Mouse (Mus musculus) CH12F3 (cell line): ENCODE data around the gene Fermt3.

Source experiments
- in situ Hi-C: fragments of 300-500 bp; cut with MboI; formaldehyde crosslinking; loops from 2 replicates; pipeline ENCODE4 v1.14.3; 2020; ENCODE audit warnings: low sequenced_read_pairs

Gene Fermt3

DNA sequence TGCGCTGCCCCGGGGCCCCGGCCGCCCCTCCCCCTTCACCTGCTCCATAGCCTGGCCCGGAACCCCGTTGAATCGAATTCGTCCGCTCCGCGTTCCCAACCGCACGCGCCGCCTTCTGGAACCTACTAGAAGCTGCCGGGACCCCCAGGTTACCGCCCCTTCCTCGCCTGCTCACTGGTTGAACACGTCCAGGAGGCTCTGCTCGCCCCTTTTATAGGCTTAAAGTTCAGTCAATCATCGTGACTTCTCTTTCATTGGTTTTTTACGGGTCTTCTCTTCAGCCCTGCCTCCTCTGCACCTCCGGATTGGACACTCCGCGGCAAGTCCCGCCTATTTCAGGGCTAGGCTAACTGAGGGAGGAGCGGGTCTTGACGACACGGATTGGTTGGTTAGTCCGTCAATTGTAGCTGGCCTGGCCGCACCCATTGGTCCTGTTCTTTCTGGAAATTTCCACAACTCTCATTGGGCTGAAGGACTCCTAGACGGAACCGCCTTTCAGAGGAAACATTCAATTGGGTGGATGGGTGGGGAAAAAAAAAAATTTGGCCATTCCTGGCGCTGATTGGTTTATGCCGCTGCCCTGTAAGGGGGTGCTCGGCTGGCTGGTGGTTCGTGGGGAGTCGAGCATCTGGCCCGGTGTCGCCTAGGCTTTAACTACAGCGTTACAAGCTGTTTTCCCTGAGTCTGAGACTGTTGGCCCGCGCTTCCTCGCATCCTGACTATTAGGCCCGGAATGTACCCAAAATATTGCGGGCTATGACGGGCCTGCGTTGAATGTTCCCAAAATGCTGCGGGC lies 20.8 kb upstream of the Fermt3 start, which contains the start of gene Stip1:
Gene Stip1, minus strand, starts transcription at position 127 of the 796 bp plus-strand sequence.
- in situ Hi-C loops, result no loop called here

DNA sequence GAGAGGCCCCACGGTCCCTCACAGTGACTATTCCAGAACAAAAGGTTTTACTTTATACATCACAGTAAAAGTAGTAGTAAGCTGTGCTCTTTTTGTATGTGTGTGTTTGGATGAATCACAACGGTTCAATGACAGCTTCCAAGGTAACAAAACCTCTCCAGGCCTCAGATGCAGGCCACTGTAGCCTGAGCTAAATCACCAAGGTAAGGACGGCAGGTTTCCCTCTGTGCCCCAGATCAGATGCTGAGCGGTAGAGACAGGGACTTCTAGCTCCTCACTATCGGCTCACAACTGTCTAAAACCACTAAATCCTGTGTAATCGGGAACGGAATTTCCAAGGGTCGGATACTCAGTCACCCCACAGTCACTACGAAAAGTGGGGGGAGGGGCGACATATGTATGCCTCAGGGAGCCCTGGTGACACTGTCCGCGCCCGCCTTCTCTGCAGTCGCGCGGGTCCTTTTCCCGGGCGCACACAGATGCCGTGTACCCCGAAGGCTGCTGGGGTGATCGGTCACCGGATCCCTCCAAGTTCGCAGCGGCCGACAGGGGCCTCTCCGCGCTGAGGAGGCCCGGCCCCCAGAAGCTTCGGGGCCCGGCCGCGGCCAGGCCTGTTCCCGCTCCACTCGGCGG lies 19.9 kb upstream of the Fermt3 start:
- in situ Hi-C loops, result no loop called here

DNA sequence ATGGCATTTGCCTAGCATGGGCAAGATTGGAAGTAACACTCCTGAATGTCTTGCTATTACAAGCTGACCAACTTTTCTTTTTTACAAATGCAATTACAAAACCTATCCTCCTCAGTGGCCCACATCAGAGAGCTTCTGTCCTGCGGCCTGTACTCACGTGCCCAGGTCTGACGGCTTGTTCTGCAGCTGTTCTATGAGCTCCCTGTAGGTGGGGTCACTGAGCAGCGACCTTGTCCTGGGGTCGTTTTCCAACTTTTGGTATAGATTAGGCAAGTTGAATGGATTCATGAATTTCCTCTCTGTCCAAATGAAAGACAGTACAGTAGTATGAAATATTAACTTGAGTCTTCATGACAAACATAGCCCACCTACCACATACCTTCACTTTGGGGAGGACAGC lies 14.7 kb upstream of the Fermt3 start:
- in situ Hi-C loops, result no loop called here

DNA sequence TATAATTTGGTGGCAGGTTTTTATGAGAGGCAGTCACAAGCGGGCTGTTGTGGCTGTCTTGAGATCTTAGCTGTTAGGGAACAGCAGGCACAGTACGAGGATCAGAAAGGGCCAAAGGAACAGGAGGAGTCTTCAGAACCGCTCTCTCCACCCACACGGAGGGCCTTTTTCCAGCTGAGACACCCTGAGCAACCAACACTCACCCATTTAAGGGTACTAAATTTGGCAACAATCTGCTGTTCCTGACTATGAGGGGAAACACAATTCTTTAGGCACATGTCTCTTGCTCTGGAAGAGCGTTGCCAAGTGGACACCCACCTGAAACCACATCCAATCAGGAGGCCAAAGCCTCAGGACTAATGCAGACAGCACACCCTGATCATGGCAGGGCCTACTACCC lies 10.3 kb upstream of the Fermt3 start:
- in situ Hi-C loops, result no loop called here

DNA sequence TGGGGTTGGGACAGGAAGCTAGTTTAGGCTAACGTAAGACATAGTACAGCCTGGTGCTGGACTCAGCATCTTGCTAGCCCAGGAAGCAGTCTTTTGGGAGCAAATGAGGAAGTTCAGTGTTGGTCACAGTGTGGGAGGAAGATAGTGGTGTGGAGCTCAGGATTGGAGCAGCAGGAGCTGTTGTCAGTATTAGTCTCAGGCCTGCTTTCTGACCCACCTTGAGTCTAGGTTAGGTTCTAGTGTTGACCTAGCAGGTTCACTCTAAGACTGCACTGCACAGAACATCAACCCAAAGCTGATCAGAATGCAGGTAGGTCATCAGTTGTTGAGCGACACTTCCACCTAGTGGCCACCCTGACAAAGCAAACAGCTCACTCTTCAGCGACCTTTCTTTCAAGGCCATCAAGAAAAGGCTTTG lies 964 bp upstream of the Fermt3 start:
- in situ Hi-C loops, result no loop called here

DNA sequence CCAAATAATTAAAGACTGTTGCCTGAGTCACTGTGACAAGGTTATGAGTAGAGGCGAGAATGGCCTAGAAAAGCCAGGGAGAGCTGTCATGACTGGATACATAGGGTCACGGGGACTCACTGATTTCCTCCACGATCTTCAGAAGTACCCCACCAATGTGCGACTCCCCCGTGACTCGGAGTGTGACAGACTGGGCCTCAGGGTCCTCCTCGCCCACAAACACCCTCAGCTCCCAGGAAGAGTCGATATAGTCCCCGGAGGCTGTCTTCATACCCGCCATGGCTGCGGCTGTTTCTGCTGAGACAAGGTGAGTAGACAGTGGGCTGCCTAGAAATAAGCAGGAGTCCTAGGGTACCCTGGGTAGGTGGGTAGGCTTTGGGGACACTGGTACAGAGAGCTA lies 723 bp downstream of the Fermt3 start:
- in situ Hi-C loops, result no loop called here

DNA sequence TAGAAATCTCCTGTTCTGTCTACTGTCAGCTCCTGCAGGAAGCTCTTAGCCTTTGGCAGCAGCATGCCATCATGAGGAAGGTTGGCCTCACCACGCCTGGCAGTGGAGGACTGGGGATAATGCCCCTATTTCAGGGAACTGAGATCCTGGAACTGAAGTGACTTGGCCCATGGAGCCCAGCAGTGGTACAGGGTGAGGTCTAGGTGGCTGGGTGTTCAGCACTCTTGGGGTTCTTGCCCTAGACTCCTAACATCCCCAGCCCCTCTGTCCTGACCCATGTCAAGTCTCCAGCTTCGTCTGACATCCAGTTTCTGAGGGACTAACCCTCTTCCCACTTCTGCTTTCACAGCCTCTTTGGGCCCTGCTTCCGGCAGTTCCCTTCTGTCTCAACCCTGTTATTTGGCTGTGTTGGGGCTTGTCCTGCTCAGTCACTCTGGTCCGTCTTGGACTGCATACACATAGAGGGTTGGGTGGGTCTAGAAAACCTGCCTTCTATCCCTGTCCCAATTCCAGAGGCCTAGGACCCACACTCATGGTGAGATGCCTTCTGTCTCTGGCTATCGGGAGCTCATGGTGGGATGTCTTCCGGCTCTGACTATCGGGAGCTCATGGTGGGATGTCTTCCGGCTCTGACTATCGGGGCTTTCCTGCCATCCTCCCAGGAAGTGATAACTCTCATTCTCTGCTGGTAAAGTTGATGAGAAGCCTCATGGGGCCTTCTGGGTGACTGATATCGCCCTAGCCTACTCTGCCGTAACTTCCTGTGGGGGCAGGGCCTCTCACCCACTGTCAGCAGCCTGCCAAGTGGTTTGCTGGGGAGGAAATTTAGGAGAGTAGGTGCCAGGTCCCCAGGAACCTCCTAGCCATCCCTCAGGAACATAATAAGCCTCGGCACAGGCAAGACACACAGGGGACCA lies 1.5 kb downstream of the Fermt3 start:
- in situ Hi-C loops, result no loop called here

DNA sequence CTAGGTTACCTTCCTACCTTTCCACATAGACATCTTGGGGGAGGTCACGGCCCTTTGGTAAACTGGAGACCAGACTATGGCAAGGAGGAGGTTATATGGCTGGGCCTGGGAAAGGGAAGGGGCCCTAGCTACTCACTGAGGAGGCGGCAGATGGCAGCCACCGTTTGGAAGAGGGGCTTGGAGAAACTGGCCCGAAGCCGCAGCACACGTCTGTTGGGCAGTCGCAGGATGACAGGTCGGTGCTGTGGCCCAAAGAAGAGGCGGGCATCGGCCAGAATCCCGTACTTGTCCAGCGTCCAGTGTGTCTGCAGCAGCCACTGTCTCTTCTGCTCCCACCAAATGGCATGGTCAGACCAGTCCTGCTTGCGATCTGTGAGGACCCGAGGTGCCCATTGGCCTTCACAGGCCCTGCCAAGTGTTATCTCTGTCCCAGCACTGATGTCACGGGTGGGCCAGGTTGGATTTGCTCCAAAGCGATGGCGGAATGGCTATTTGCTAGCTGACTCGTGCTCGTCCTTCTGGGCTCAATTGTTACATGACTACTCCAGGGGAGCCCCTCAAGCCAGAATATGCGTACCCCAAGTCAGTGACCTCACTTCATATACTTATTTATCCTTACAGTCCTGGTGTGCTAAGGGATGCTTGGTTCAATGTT lies 4.7 kb downstream of the Fermt3 start:
- in situ Hi-C loops, result no loop called here

DNA sequence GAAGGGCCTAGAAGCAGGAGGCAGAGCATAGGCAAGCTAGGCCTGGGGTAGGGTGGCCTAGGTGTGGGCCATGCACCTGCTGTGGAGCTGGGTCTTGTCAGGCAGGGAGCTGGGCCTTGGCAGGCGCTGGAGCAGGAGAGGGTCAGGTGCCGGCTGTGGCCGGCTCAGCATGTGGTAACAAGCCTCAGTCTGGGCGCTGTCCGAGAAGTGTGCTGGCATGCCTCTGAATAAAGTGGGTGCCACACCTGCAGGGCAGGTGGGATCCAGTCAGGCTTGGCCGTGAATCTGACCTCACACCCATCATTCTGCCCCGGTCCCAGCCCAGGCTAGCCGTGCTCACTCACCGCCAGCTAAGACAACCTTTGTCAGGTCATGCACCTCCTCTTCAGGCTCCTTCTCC lies 5.3 kb downstream of the Fermt3 start:
- in situ Hi-C loops, result no loop called here

DNA sequence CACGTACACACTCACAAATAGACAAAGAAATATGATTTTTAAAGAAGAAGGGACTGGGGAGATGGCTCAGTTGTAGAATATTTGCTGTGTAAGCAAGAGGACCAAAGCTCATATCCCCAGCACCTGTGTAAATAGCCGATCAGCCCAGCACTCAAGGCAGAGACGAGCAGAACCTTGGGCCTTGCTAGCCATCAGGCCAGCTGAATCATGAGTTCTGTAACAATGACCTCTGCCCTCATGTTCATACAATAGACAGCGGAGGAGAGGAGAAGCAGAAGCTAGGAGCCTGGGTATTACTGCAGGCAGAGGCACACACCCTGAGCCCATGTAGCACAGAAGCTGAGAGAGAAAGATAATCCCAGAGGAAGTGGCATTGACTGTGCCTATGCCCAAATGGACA lies 6.8 kb downstream of the Fermt3 start:
- in situ Hi-C loops, result no loop called here

DNA sequence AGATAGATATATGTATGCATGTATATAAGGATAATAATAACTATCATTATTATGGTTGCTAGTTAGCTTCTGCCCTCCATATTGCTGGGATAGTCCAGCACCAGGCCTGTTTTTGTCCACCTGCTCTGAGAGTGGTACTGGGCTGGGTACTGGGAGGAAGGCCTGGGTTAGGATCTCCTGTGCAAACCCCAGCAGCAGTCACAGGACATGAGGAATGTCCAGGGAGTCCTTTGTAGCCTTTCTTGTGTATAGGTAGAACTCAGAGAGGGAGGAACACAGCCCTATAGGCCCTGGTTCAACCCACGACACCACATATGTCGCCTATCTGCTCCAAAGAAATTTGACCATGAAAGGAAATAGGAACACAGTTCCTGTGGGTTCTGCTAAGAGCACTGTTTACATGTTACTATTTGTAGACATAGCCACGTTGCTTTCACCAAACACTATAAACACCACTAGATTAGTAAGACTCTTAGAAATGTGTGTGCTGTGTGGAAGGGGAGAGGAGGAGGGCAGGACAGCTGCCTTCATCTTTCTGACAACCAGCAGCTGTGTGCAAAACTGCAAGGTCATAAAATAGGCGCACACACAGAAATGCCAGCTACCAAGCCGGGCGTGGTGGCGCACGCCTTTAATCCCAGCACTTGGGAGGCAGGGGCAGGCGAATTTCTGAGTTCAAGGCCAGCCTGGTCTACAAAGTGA lies 12.2 kb downstream of the Fermt3 start:
- in situ Hi-C loops, result no loop called here

DNA sequence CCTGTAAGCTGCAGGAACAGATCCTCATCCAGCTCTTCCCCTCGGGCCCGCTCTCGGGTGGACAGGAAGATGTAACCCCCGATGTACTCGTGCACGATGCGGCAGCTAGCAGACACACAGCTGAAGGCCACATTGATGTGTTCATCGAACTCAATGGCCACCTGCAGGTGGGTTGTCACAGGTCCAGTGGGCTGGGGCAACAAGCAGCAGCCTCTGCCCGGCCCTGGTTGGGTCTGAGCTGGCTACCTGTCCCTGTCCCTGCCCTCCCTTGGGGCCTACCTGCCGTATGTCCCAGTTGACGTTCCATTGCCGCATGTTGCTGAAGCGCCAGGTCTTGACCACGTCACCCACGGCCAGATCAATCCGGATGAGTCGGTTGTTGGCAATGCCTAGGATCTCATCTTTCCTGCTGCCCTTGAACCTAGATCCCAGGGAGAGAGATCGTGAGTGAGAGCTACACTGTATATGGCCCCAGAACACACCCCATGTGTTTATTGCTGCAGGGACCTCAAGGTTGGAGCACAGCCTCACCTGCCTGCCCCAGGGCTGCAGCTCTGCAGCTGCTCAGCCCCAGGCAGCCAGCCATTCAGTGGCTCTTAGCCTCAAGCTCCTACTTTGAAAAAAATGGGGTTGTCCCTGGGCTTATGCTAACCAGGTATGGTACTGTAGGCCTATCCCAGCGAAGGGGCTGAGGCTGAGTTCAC lies 19.8 kb downstream of the Fermt3 start:
- in situ Hi-C loops, result no loop called here

DNA sequence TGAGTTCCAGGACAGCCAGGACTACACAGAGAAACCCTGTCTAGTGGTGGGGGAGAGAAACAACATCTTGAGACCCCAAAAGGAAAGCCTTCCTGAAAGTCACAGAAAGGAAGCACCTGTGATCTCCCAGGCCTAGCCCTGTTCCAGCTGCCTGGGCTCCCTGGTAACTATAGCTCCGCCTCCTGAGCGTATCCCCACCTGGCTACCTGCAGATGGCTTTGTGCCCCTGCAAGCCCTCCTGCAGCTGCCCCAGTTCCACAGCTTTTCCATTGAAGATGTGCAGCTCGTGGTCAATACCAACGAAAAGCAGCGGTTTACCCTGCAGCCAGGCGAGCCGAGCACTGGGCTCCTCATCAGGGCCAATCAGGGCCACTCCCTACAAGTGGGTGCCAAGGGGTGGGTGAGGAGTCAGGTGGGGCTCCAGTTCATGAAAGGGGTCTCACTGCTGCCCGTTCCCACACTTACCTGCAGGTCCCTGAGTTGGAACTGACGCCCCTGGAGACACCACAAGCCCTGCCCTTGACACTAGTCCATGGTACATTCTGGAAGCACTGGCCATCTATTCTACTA lies 21.5 kb downstream of the Fermt3 start:
- in situ Hi-C loops, result no loop called here

DNA sequence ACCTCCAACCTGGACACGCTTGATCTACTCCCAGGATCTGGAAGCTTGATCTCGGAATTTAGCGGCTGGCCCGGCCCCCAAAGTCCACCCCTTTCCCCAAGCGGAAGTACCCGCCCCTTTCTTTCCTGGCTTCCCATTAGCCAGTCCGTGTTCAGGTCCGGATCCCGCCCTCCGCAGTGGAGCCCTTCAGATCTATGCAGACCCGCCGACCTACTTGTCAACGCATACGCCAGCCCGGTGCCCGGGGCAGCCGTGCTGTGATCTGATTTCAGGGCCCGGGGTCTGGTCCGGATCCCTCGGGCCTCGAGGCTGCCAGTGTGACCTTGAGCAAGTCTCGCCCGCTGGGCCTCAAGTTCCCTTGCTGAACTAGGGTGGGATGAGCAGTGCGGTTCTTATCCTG lies 23.3 kb downstream of the Fermt3 start, which contains the start of the genes Nudt22 and Trpt1:
Gene Nudt22, minus strand, starts transcription at position 112 of the 400 bp plus-strand sequence.
Gene Trpt1, plus strand, starts transcription at position 126 of the 400 bp plus-strand sequence.
- in situ Hi-C loops, result no loop called here

DNA sequence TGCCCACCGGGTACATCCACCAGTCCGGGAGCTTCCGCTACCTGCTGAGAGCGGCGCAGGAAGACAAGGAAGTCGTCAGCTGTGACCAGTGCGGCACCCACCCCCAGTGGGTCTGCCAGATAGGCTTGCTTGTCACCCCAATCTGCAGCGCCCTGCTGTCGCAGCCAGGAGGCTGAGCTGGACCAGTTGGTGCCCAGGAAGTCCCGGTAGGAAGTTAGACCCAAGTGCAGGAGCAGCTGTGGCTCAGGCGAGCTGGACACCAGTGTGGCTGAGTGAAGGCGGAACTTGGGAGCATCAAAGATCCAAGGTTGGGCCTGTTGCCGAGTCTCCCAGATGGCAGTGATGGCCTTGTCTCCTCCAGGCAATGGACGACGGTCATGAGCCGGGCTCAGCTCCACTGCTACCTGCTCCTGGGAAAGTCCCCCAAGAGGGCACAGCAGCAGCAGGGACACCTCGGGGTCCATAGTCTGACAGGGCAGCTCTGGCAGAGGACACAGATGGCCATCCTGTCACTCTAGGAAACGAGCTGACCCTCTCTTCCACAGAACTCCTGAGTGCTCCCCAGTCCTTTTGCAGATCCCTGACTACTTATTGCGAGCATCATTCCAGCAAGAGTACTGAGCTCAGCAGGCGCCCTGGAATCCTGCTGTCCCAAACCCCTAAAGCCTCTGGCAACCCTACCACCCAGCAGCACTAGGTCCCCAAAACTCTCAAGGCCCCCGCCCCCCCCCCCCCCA lies 23.8 kb downstream of the Fermt3 start:
- in situ Hi-C loops, result no loop called here

DNA sequence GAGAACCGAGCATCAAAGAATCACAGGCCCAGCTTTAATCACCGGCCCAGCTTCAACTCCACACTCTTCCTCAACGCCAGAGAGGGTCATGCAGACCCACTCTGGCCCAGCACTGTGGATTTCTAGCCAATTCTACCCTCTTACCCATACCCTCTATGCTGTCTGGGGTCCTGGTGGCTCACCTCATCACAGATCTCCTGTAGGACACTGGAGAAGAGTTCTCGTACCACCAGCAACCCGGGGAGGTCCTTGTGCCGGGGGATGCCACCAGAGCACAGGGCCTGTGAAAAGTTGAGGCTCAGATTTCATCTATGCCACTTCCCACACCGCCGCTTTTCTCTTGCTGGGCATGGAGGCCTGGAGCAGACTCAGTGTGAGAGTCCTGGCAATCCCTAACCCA lies 24.8 kb downstream of the Fermt3 start:
- in situ Hi-C loops, result no loop called here

DNA sequence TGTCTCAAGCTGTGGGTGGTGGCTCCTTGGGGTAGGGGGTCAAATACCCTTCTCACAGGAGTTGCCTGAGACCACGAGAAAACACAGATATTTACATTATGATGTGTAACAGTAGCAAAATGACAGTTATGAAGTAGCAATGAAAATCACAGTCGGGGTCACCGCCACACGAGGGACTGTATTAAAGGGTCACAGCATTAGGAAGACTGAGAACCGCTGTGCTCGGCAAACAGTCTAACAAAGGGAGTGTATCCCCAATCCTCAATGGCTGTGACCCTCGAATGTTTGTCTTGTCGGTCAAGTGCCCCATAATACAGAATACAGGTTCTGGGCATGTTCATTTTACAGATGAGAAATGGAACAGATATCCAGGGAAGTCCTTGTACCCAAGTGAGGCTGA lies 25.3 kb downstream of the Fermt3 start:
- in situ Hi-C loops, result no loop called here

DNA sequence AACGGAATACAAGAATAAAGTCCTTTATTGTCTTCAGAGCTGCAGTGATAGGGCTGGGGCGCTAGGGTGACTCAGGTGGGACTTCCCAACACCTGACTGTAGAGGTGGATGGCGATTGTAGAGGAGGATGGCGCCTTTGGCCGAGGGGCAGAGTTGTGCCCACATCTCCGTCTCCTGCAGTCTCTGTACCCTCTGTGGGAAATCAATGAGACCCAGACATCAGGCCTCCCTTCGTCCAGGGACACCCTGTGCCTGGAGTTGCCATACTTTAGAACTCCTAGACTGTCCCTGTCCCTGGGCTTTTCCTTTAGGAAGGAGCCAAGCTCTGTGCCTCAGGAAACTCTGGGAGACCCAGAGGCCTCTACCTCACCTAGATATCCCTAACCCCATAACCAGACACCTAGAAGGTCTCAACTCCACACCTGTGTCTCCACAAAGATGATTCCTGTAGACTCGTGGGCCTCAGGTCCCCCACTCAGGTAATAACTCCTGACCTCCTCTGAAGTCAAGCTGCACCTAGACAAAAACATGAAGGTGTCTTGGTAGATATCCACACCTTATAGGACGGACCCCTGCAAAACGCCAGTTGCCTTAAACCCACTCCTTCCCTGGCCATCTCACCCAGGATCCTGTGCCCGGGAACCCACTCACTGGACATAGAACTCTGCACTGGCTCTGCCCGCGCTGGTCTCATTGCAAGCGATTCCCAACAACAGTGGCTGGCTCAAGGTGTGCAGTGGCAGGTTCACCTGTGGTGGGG lies 26.1 kb downstream of the Fermt3 start:
- in situ Hi-C loops, result no loop called here
